Mouse (Mus musculus): ENCODE results near the gene Fam161a.

DNA sequence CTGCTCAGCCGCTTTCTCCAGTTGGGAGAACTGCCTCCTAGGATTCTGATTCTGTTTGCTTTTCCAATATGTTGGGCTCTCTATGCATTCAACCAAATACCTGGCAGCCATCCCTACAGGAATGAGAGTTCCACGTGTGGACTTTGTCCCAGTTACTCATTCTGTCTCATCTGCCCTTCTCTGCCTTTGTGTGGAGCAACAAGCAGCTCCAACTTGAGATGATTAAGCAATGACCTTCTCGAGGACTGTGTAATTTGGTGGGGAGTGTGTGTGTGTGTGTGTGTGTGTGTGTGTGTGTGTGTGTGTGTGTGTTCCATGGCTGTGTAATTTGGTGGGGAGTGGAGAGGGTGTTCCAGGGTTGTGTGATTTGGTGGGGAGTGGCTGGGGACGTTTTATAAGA is 45.0 kb downstream of the Fam161a start:
- TF ChIP-seq CTCF (IDR thresholded peaks at IDR 0.05; ENCODE audit: low read depth): no peak
- TF ChIP-seq EP300 (optimal IDR thresholded peaks at IDR 0.05): no peak

Measured in stomach, postnatal 0 days (tissue).